Mouse (Mus musculus) urinary bladder, postnatal 4 days (tissue): Measurements from ENCODE around the gene Zfhx3.

Experiments
- DNase-seq, 2 experiments: peaks; one replicate each; pipeline ENCODE4 v3.0.0; 2021 to 2022; ENCODE audit warnings: low spot score in 2 of 2

The Zfhx3 gene

GRCm38 (mm10) chr8:108440476-108440875 lies 498.0 kb downstream of the Zfhx3 start:
- DNase-seq: no peak

- no peak for DNase-seq
Observed at GRCm38 (mm10) chr8:108450847-108451246, 508.4 kb downstream of the Zfhx3 start.

- DNase-seq: no peak
Observed at GRCm38 (mm10) chr8:108454561-108455311, 512.3 kb downstream of the Zfhx3 start.

- no peak for DNase-seq
Observed at GRCm38 (mm10) chr8:108466653-108467052, 524.2 kb downstream of the Zfhx3 start.

- no peak for DNase-seq
Observed at GRCm38 (mm10) chr8:108467172-108468035, 525.0 kb downstream of the Zfhx3 start.

- no peak for DNase-seq
Observed at GRCm38 (mm10) chr8:108470269-108470668, 527.8 kb downstream of the Zfhx3 start.

GRCm38 (mm10) chr8:108474556-108474955 lies 532.1 kb downstream of the Zfhx3 start:
- DNase-seq: no peak

- no peak for DNase-seq
Observed at GRCm38 (mm10) chr8:108478131-108478530, 535.7 kb downstream of the Zfhx3 start.

GRCm38 (mm10) chr8:108480141-108480540 lies 537.7 kb downstream of the Zfhx3 start:
- no peak for DNase-seq

GRCm38 (mm10) chr8:108481167-108481815 lies 538.8 kb downstream of the Zfhx3 start:
- no peak for DNase-seq

- no peak for DNase-seq
Observed at GRCm38 (mm10) chr8:108496101-108496500, 553.7 kb downstream of the Zfhx3 start.

- no peak for DNase-seq
Observed at GRCm38 (mm10) chr8:108506779-108507178, 564.3 kb downstream of the Zfhx3 start.

GRCm38 (mm10) chr8:108507769-108508168 lies 565.3 kb downstream of the Zfhx3 start:
- DNase-seq: no peak

GRCm38 (mm10) chr8:108510641-108511325 lies 568.3 kb downstream of the Zfhx3 start:
- no peak for DNase-seq

GRCm38 (mm10) chr8:108518116-108518515 lies 575.7 kb downstream of the Zfhx3 start:
- DNase-seq: no peak

- DNase-seq: no peak
Observed at GRCm38 (mm10) chr8:108522050-108522449, 579.6 kb downstream of the Zfhx3 start.

GRCm38 (mm10) chr8:108529421-108529820 lies 587.0 kb downstream of the Zfhx3 start:
- no peak for DNase-seq

GRCm38 (mm10) chr8:108535121-108535876 lies 592.9 kb downstream of the Zfhx3 start:
- DNase-seq: no peak

GRCm38 (mm10) chr8:108536186-108536585 lies 593.7 kb downstream of the Zfhx3 start:
- DNase-seq: no peak

- no peak for DNase-seq
Observed at GRCm38 (mm10) chr8:108536911-108537351, 594.5 kb downstream of the Zfhx3 start.
